Mouse (Mus musculus): Measurements from ENCODE around the gene Slit3. TPM values are rescaled to one million over a fixed set of nuclear protein-coding genes. Genes with fewer than 3 reads are reported as not detected.

Gene Slit3
- polyA plus RNA-seq, 1 experiment: not detected

DNA sequence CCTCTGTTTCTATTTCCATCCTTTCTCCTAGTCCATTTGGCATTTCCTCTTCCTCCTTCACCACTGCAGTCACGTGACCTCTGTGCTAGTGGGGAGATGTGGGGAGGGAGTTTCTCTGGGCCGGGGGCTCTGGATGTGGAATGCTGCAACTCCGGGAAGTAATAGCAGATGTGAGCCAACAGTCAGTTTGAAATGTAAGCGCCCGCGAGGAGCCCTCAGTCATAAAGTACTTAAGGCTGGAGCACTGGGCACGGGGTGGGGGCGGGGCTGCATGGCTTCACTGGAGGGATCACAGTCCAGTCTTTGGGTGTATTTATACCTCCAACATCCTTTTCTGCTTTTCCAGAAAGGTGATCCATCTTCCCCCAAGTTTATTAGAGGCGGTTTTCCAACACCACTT, 326.9 kb downstream of the Slit3 start:
- Histone ChIP-seq H3K4me3 (replicated peaks) (no peak overlapping the region), H3K27me3 (ENCODE audit: control insufficient read depth) (no peaks in the 10 kb centered on the region), H3K36me3 (ENCODE audit: control insufficient read depth) (no peaks in the 10 kb centered on the region), H3K9me3 (ENCODE audit: control insufficient read depth, low read length) (no peaks in the 10 kb centered on the region), H3K4me1 (ENCODE audit: control insufficient read depth) (no peaks in the 10 kb centered on the region)
- TF ChIP-seq TAL1 (IDR thresholded peaks at IDR 0.05; ENCODE audit: low read length) (no peak), GATA1 (IDR thresholded peaks at IDR 0.05; ENCODE audit: low read length) (no peak)

GRCm38 (mm10) chr11:35449199-35449598, 328.2 kb downstream of the Slit3 start:
- Histone ChIP-seq H3K36me3 (ENCODE audit: control insufficient read depth) (no peaks in the 10 kb centered on the region), H3K4me1 (ENCODE audit: control insufficient read depth) (no peaks in the 10 kb centered on the region), H3K27me3 (ENCODE audit: control insufficient read depth) (no peaks in the 10 kb centered on the region), H3K9me3 (ENCODE audit: control insufficient read depth, low read length) (no peaks in the 10 kb centered on the region), H3K4me3 (replicated peaks) (no peak overlapping the region)
- TF ChIP-seq TAL1 (IDR thresholded peaks at IDR 0.05; ENCODE audit: low read length) (no peak), GATA1 (IDR thresholded peaks at IDR 0.05; ENCODE audit: low read length) (no peak)

DNA sequence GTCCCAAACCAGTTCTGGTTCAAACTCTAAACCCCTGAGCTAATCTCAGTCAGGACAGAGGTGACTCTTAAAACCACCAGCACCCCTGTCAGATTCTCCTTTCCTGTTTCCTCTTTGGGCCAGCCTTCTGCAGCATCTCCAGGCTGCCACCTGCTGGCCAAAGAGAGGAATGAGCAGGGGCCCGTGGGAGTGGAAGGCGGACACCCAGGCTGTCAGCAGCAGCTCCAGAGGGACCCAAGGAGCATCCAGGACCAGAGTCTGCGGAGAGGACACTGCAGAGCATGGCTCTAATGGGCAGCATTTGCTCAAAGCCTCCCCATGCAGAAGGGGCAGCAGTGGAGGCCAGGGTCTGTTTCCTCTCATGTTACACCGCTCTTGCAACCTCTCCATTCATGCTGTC, 330.6 kb downstream of the Slit3 start:
- no peak for TF ChIP-seq GATA1 (IDR thresholded peaks at IDR 0.05; ENCODE audit: low read length)
- no peak for TF ChIP-seq TAL1 (IDR thresholded peaks at IDR 0.05; ENCODE audit: low read length)
- Histone ChIP-seq H3K4me1 (ENCODE audit: control insufficient read depth) (no peaks in the 10 kb centered on the region), H3K9me3 (ENCODE audit: control insufficient read depth, low read length) (no peaks in the 10 kb centered on the region), H3K4me3 (replicated peaks) (no peak overlapping the region), H3K36me3 (ENCODE audit: control insufficient read depth) (no peaks in the 10 kb centered on the region), H3K27me3 (ENCODE audit: control insufficient read depth) (no peaks in the 10 kb centered on the region)

GRCm38 (mm10) chr11:35452413-35452812, 331.4 kb downstream of the Slit3 start:
- H3K9me3 ChIP-seq (ENCODE audit: control insufficient read depth, low read length): no peaks in the 10 kb centered on the region
- no peak overlapping the region for H3K4me3 ChIP-seq (replicated peaks)
- no peaks in the 10 kb centered on the region for H3K36me3 ChIP-seq (ENCODE audit: control insufficient read depth)
- TF ChIP-seq TAL1 (IDR thresholded peaks at IDR 0.05; ENCODE audit: low read length) (no peak), GATA1 (IDR thresholded peaks at IDR 0.05; ENCODE audit: low read length) (no peak)
- H3K27me3 ChIP-seq (ENCODE audit: control insufficient read depth): no peaks in the 10 kb centered on the region
- no peaks in the 10 kb centered on the region for H3K4me1 ChIP-seq (ENCODE audit: control insufficient read depth)

- H3K4me1 ChIP-seq (ENCODE audit: control insufficient read depth): no peaks in the 10 kb centered on the region
- no peak for TF ChIP-seq TAL1 (IDR thresholded peaks at IDR 0.05; ENCODE audit: low read length)
- TF ChIP-seq GATA1 (IDR thresholded peaks at IDR 0.05; ENCODE audit: low read length): no peak
- H3K36me3 ChIP-seq (ENCODE audit: control insufficient read depth): no peaks in the 10 kb centered on the region
- no peaks in the 10 kb centered on the region for H3K9me3 ChIP-seq (ENCODE audit: control insufficient read depth, low read length)
- no peak overlapping the region for H3K4me3 ChIP-seq (replicated peaks)
- H3K27me3 ChIP-seq (ENCODE audit: control insufficient read depth): no peaks in the 10 kb centered on the region
These were observed 333.2 kb downstream of the Slit3 start for GRCm38 (mm10) chr11:35454191-35454725.

- Histone ChIP-seq H3K4me3 (replicated peaks) (no peak overlapping the region), H3K4me1 (ENCODE audit: control insufficient read depth) (no peaks in the 10 kb centered on the region), H3K9me3 (ENCODE audit: control insufficient read depth, low read length) (no peaks in the 10 kb centered on the region), H3K27me3 (ENCODE audit: control insufficient read depth) (no peaks in the 10 kb centered on the region), H3K36me3 (ENCODE audit: control insufficient read depth) (no peaks in the 10 kb centered on the region)
- TF ChIP-seq TAL1 (IDR thresholded peaks at IDR 0.05; ENCODE audit: low read length) (no peak), GATA1 (IDR thresholded peaks at IDR 0.05; ENCODE audit: low read length) (no peak)
These were observed 333.8 kb downstream of the Slit3 start for GRCm38 (mm10) chr11:35454781-35455180.

DNA sequence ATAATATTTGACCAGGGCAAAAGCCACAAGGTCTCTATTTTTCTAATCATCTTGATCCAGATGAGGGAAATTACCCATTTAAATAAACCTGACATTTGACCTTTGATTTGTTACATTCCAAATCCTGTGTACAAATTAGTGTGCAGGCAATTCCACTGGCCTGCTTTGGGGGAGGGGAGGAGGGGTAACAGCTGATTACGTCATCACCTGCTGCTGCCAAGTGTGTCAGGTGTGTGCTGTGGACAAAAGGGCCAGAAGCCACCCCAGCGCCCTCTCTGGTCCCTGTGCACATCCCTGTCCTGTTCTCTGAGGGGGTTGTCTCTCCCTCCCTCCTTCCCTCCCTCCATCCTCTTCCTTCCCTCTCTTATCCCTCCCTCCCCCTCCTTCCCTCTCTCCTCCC, 337.0 kb downstream of the Slit3 start:
- Histone ChIP-seq H3K27me3 (ENCODE audit: control insufficient read depth) (no peaks in the 10 kb centered on the region), H3K4me1 (ENCODE audit: control insufficient read depth) (no peaks in the 10 kb centered on the region), H3K9me3 (ENCODE audit: control insufficient read depth, low read length) (no peaks in the 10 kb centered on the region), H3K4me3 (replicated peaks) (no peak overlapping the region), H3K36me3 (ENCODE audit: control insufficient read depth) (no peaks in the 10 kb centered on the region)
- no peak for TF ChIP-seq TAL1 (IDR thresholded peaks at IDR 0.05; ENCODE audit: low read length)
- TF ChIP-seq GATA1 (IDR thresholded peaks at IDR 0.05; ENCODE audit: low read length): no peak

- H3K27me3 ChIP-seq (ENCODE audit: control insufficient read depth): no peaks in the 10 kb centered on the region
- TF ChIP-seq GATA1 (IDR thresholded peaks at IDR 0.05; ENCODE audit: low read length) (no peak), TAL1 (IDR thresholded peaks at IDR 0.05; ENCODE audit: low read length) (no peak)
- no peak overlapping the region for H3K4me3 ChIP-seq (replicated peaks)
- no peaks in the 10 kb centered on the region for H3K9me3 ChIP-seq (ENCODE audit: control insufficient read depth, low read length)
- no peaks in the 10 kb centered on the region for H3K4me1 ChIP-seq (ENCODE audit: control insufficient read depth)
- no peaks in the 10 kb centered on the region for H3K36me3 ChIP-seq (ENCODE audit: control insufficient read depth)
These were observed 345.7 kb downstream of the Slit3 start for GRCm38 (mm10) chr11:35466701-35467100.

DNA sequence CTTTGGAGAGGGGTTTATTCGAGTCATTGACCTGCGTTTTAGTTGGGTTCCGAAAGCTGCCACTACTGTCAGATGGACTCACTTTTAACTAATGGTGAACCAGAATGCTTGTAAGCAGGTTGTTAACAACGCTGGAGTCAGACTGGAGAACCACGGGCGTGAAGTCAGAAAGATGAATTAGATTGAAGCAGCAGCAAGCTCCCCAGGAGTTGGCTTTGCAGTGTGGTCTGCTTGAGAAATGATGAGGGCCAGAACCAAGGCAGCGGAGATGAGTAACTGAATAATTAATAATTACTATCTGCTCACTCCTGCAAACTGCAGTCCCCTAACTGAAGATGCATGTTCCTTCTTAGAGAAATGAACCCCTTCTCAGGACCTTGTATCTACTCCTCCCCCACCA, 347.8 kb downstream of the Slit3 start:
- no peaks in the 10 kb centered on the region for H3K4me1 ChIP-seq (ENCODE audit: control insufficient read depth)
- no peaks in the 10 kb centered on the region for H3K9me3 ChIP-seq (ENCODE audit: control insufficient read depth, low read length)
- TF ChIP-seq GATA1 (IDR thresholded peaks at IDR 0.05; ENCODE audit: low read length) (no peak), TAL1 (IDR thresholded peaks at IDR 0.05; ENCODE audit: low read length) (no peak)
- H3K4me3 ChIP-seq (replicated peaks): no peak overlapping the region
- H3K27me3 ChIP-seq (ENCODE audit: control insufficient read depth): no peaks in the 10 kb centered on the region
- no peaks in the 10 kb centered on the region for H3K36me3 ChIP-seq (ENCODE audit: control insufficient read depth)

DNA sequence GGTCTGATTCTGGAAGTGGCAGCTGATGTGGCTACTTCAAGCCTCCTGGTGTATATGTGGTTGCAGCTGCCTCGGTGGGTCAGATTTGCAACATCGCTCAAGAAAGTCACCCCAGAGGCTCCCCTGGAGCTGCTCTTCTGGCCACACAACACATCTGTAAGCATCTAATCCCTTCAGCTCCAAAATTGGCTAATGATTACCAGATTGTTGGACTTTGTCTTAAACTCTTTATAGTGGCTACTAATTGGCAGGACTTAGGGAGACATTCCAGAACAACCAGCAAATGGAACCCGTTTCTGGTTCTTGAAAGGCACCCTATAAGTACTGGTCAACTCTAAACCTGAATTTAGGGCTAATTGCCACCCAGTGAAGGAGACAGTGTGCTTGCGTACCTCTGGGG, 348.9 kb downstream of the Slit3 start:
- no peaks in the 10 kb centered on the region for H3K27me3 ChIP-seq (ENCODE audit: control insufficient read depth)
- no peaks in the 10 kb centered on the region for H3K4me1 ChIP-seq (ENCODE audit: control insufficient read depth)
- H3K36me3 ChIP-seq (ENCODE audit: control insufficient read depth): no peaks in the 10 kb centered on the region
- H3K4me3 ChIP-seq (replicated peaks): no peak overlapping the region
- TF ChIP-seq GATA1 (IDR thresholded peaks at IDR 0.05; ENCODE audit: low read length): no peak
- no peak for TF ChIP-seq TAL1 (IDR thresholded peaks at IDR 0.05; ENCODE audit: low read length)
- no peaks in the 10 kb centered on the region for H3K9me3 ChIP-seq (ENCODE audit: control insufficient read depth, low read length)
